Mouse (Mus musculus): ENCODE measurements around the gene Dnajc11.

Gene Dnajc11

DNA sequence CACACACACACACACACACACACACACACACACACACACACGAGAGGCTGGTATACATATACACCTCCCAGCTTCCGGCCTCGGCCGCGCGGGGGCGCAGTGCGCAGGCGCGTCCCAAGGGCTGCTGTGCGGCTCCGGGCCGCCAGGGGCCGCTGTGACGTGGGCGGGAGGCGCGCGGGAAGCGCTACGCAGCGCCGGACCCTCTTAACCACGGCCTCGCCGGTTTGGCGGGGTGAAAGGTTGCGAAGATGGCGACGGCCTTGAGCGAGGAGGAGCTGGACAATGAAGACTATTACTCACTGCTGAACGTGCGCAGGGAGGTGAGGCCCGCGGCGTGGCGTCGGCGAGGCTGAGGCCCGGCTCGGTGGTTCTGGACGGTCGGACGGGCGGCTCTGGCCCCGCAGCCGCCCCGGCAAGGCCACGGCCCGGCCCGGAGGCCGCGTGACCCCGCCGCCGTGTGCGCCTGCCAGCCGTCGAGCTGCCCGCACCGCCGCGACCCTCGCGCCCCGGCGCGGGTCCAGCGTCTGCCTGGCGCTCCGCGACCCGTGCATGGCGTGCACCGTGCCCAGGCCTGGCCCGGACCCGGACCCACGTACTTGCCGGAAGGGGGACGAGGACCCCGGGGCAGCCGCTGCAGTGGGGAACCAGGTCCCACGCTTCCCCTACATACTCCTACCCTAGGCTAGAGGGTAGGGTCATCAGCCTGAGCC lies at the start of gene Dnajc11:
TSS of gene Dnajc11 (plus strand) at position 187 of the 710 bp plus-strand sequence.
- peak; percentile 83 for DNase-seq (ENCODE audit: low read depth, low spot score)

GRCm38 (mm10) chr4:151893241-151893640 lies 40.2 kb upstream of the Dnajc11 start:
- no peak for DNase-seq (ENCODE audit: low read depth, low spot score)

- no peak for DNase-seq (ENCODE audit: low read depth, low spot score)
These were observed 38.6 kb upstream of the Dnajc11 start for GRCm38 (mm10) chr4:151894926-151895325.

- no peak for DNase-seq (ENCODE audit: low read depth, low spot score)
These were observed 37.9 kb upstream of the Dnajc11 start for GRCm38 (mm10) chr4:151895624-151896023.

- no peak for DNase-seq (ENCODE audit: low read depth, low spot score)
These were observed 36.3 kb upstream of the Dnajc11 start for GRCm38 (mm10) chr4:151897069-151897617.

- no peak for DNase-seq (ENCODE audit: low read depth, low spot score)
These were observed 34.8 kb upstream of the Dnajc11 start for GRCm38 (mm10) chr4:151898600-151899245.

DNA sequence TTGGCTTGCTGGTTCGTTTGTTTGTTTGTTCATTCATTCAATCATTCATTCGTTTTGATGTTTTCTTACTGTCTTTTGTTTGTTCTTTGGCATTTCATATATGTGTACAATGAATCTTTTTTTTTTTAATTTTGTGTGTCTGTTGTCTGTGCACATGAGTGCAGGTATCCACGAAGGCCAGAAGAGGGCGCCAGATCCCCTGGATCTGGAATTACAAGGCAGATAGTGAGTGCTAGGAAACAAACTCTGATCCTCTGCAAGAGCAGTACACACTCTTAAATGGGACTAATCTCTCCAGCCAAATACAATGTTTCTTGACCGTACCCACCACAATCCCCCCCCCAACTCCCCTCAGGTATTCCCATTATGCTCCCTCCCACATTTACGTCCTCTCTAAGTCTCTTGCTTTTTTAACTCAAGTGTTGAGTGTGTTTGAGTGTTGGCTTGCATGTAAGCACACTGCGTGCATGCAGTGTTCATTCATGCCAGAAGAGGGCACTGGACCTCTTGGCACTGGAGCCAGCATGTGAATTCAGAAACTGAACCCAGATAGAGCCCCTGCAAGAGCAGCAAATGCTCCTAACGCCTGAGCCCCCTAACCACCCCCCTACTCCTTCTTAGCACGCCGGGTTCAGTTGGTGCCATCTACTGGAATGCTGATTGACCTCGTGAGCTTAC lies 33.6 kb upstream of the Dnajc11 start:
- DNase-seq (ENCODE audit: low read depth, low spot score), result no peak

GRCm38 (mm10) chr4:151900735-151901134 lies 32.8 kb upstream of the Dnajc11 start:
- no peak for DNase-seq (ENCODE audit: low read depth, low spot score)

GRCm38 (mm10) chr4:151901422-151901821 lies 32.1 kb upstream of the Dnajc11 start:
- DNase-seq (ENCODE audit: low read depth, low spot score), result no peak

GRCm38 (mm10) chr4:151902046-151902688 lies 31.3 kb upstream of the Dnajc11 start:
- DNase-seq (ENCODE audit: low read depth, low spot score), result no peak

- no peak for DNase-seq (ENCODE audit: low read depth, low spot score)
These were observed 30.7 kb upstream of the Dnajc11 start for GRCm38 (mm10) chr4:151902689-151903241.

GRCm38 (mm10) chr4:151904098-151904497 lies 29.4 kb upstream of the Dnajc11 start:
- no peak for DNase-seq (ENCODE audit: low read depth, low spot score)

- DNase-seq (ENCODE audit: low read depth, low spot score), result no peak
These were observed 27.9 kb upstream of the Dnajc11 start for GRCm38 (mm10) chr4:151905621-151906020.

- DNase-seq (ENCODE audit: low read depth, low spot score), result no peak
These were observed 25.7 kb upstream of the Dnajc11 start for GRCm38 (mm10) chr4:151907577-151908343.

DNA sequence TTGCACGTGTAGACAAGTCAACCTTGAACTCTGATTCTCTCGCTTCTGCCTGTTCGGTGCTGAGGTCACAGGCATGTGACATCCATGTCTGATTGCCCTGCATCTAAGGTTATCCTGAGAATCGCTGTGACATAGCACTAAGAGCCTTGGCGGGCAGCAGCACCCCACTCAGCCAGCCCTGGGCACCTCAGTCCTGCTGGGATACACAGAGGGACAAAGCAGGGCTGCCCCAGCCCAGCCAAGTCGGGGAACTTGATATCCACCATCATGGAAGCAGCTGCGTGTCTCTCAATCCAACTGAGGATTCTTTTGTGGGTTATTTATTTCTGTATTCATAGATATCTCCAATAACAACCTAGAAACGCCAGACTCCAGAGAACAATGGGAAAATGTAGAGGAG lies 24.7 kb upstream of the Dnajc11 start:
- DNase-seq (ENCODE audit: low read depth, low spot score), result no peak

GRCm38 (mm10) chr4:151916271-151916670 lies 17.2 kb upstream of the Dnajc11 start:
- DNase-seq (ENCODE audit: low read depth, low spot score), result no peak

GRCm38 (mm10) chr4:151919135-151919840 lies 14.2 kb upstream of the Dnajc11 start:
- no peak for DNase-seq (ENCODE audit: low read depth, low spot score)

GRCm38 (mm10) chr4:151919900-151920643 lies 13.4 kb upstream of the Dnajc11 start:
- DNase-seq (ENCODE audit: low read depth, low spot score), result no peak

- DNase-seq (ENCODE audit: low read depth, low spot score), result no peak
These were observed 11.4 kb upstream of the Dnajc11 start for GRCm38 (mm10) chr4:151922124-151922523.
